Mouse (Mus musculus) lung, embryonic 15.5 days (tissue): ENCODE data around the gene Spryd3. TPM values are rescaled to one million over a fixed set of nuclear protein-coding genes. Genes with fewer than 3 reads are reported as not detected.

Experiments
- ATAC-seq: fragments of 200-750 bp; cut with Nextera tagmentation; 2 replicates; pipeline ENCODE4 v1.8.0; 2017; ENCODE audit warnings: moderate number of reproducible peaks, borderline replicate concordance; ENCODE audit not compliant: low FRiP score, low TSS enrichment; ENCODE audit errors: extremely low read depth
- H3K27ac ChIP-seq: fragments of 300-500 bp; sonication (generic); 2 replicates; pipeline ENCODE4 v1.5.1; 2015; ENCODE audit warnings: moderate library complexity, mild to moderate bottlenecking, inconsistent platforms
- H3K27me3 ChIP-seq: fragments of 300-500 bp; sonication (generic); 2 replicates; pipeline ENCODE4 v1.6.1; 2015; ENCODE audit warnings: inconsistent platforms
- H3K36me3 ChIP-seq: fragments of 300-500 bp; sonication (generic); 2 replicates; pipeline ENCODE4 v1.6.1; 2015; ENCODE audit warnings: inconsistent platforms
- H3K4me1 ChIP-seq: fragments of 300-500 bp; sonication (generic); 2 replicates; pipeline ENCODE4 v1.6.1; 2015; ENCODE audit warnings: inconsistent platforms
- H3K4me2 ChIP-seq: fragments of 300-500 bp; sonication (generic); 2 replicates; pipeline ENCODE4 v1.6.1; 2015; ENCODE audit warnings: inconsistent platforms, mild to moderate bottlenecking, moderate library complexity
- H3K4me3 ChIP-seq: fragments of 300-500 bp; sonication (generic); 2 replicates; pipeline ENCODE4 v1.5.1; 2015; ENCODE audit warnings: mild to moderate bottlenecking, inconsistent platforms
- H3K9ac ChIP-seq: fragments of 300-500 bp; sonication (generic); 2 replicates; pipeline ENCODE4 v1.6.1; 2015; ENCODE audit warnings: inconsistent platforms
- H3K9me3 ChIP-seq: fragments of 300-500 bp; sonication (generic); 2 replicates; pipeline ENCODE4 v1.6.1; 2016; ENCODE audit warnings: inconsistent platforms
- WGBS: fragments of 180-500 bp; shearing (Covaris S2); methylation state at CpG from one replicate; pipeline ENCODE4 v1.1.7; 2015; 5-methylcytosine and 5-hydroxymethylcytosine counted together
- polyA plus RNA-seq: library from polyadenylated mRNA; unstranded; fragments of >200 nt; fragmentation: Nextera tagmentation; extraction: Ambion mirVana; gene quantifications from 2 replicates; pipeline ENCODE4 v1.2.1, GENCODE M21; 2015

Gene Spryd3
- polyA plus RNA-seq, 1 experiment from 2014 or later, result 20.5 TPM

- peaks cover 93% of the 10 kb centered on the region for H3K4me1 ChIP-seq
- H3K9ac ChIP-seq, result peak overlapping the region; percentile 62
- H3K27ac ChIP-seq, result peak overlapping the region; percentile 98
- 0 out of 2 replicates have a peak, but pooled peaks have one; percentile 4 for ATAC-seq
- no peaks in the 10 kb centered on the region for H3K9me3 ChIP-seq
- H3K4me2 ChIP-seq, result peak overlapping the region; percentile 83
- peaks cover 22% of the 10 kb centered on the region for H3K36me3 ChIP-seq
- H3K4me3 ChIP-seq, result peak overlapping the region; percentile 54
- H3K27me3 ChIP-seq, result no peaks in the 10 kb centered on the region
- WGBS, result 6% methylated on average over 6 of the region's 6 CpGs
These were observed 33.4 kb downstream of the Spryd3 start for GRCm38 (mm10) chr15:102102548-102103121.

GRCm38 (mm10) chr15:102101672-102102541, 34.1 kb downstream of the Spryd3 start:
- Histone ChIP-seq H3K36me3 (peaks cover 21% of the 10 kb centered on the region), H3K9ac (peak overlapping the region; percentile 62), H3K27me3 (no peaks in the 10 kb centered on the region), H3K4me3 (peak overlapping the region; percentile 54), H3K4me2 (peak overlapping the region; percentile 83), H3K9me3 (no peaks in the 10 kb centered on the region), H3K27ac (peak overlapping the region; percentile 98), H3K4me1 (peaks cover 92% of the 10 kb centered on the region)
- ATAC-seq, result peak; percentile 24
- 7% methylated on average over 11 of the region's 11 CpGs for WGBS

- Histone ChIP-seq H3K9ac (peak overlapping the region; percentile 62), H3K36me3 (peaks cover 19% of the 10 kb centered on the region), H3K27me3 (no peaks in the 10 kb centered on the region), H3K4me2 (peak overlapping the region; percentile 83), H3K27ac (peak overlapping the region; percentile 98), H3K9me3 (no peaks in the 10 kb centered on the region), H3K4me3 (peak overlapping the region; percentile 54), H3K4me1 (peaks cover 85% of the 10 kb centered on the region)
- 9% methylated on average over 10 of the region's 10 CpGs for whole genome bisulfite sequencing
- ATAC-seq, result peak; percentile 16
These were observed 34.9 kb downstream of the Spryd3 start for GRCm38 (mm10) chr15:102100996-102101671.

- WGBS, result under 1% methylated on average over 27 of the region's 82 CpGs
- Histone ChIP-seq H3K9ac (peak within 1 kb of the TSS; percentile 62), H3K36me3 (peaks cover 26% of the 10 kb centered on the region), H3K4me2 (peak within 1 kb of the TSS; percentile 83), H3K27ac (peak within 1 kb of the TSS; percentile 98), H3K9me3 (no peaks in the 10 kb centered on the region), H3K27me3 (no peaks in the 10 kb centered on the region), H3K4me3 (peak within 1 kb of the TSS; percentile 54), H3K4me1 (peaks cover 77% of the 10 kb centered on the region)
- ATAC-seq, result peak; percentile 43
These were observed 35.7 kb downstream of the Spryd3 start, which contains the start of gene Tns2 for GRCm38 (mm10) chr15:102100161-102100981. Tns2 (plus strand) TSS chr15:102100413.

GRCm38 (mm10) chr15:102099771-102100160, 36.3 kb downstream of the Spryd3 start:
- H3K4me2 ChIP-seq, result peak overlapping the region; percentile 83
- no peaks in the 10 kb centered on the region for H3K9me3 ChIP-seq
- peaks cover 71% of the 10 kb centered on the region for H3K4me1 ChIP-seq
- 15% methylated on average over 8 of the region's 8 CpGs for WGBS
- H3K27me3 ChIP-seq, result no peaks in the 10 kb centered on the region
- H3K27ac ChIP-seq, result peak overlapping the region; percentile 98
- H3K4me3 ChIP-seq, result peak overlapping the region; percentile 54
- peak overlapping the region; percentile 62 for H3K9ac ChIP-seq
- peaks cover 29% of the 10 kb centered on the region for H3K36me3 ChIP-seq
- ATAC-seq, result no peak

GRCm38 (mm10) chr15:102099260-102099659, 36.8 kb downstream of the Spryd3 start:
- Histone ChIP-seq H3K4me3 (peak overlapping the region; percentile 54), H3K27ac (peak overlapping the region; percentile 98), H3K9me3 (no peaks in the 10 kb centered on the region), H3K4me1 (peaks cover 66% of the 10 kb centered on the region), H3K27me3 (no peaks in the 10 kb centered on the region), H3K4me2 (peak overlapping the region; percentile 83), H3K36me3 (peaks cover 34% of the 10 kb centered on the region), H3K9ac (0 out of 2 replicates have a peak overlapping the region, but pooled peaks have one; percentile 62)
- no peak for ATAC-seq
- 27% methylated on average over 5 of the region's 5 CpGs for WGBS

GRCm38 (mm10) chr15:102097991-102098555, 38.0 kb downstream of the Spryd3 start:
- no peak for ATAC-seq
- H3K4me1 ChIP-seq, result peaks cover 56% of the 10 kb centered on the region

GRCm38 (mm10) chr15:102097147-102097915, 38.7 kb downstream of the Spryd3 start:
- 71% methylated on average over 8 of the region's 8 CpGs for WGBS
- H3K9me3 ChIP-seq, result no peaks in the 10 kb centered on the region
- H3K27ac ChIP-seq, result peak overlapping the region; percentile 26
- H3K4me1 ChIP-seq, result peaks cover 48% of the 10 kb centered on the region
- H3K36me3 ChIP-seq, result peaks cover 53% of the 10 kb centered on the region
- no peak overlapping the region for H3K9ac ChIP-seq
- H3K4me3 ChIP-seq, result no peak overlapping the region
- ATAC-seq, result no peak
- H3K4me2 ChIP-seq, result no peak overlapping the region
- no peaks in the 10 kb centered on the region for H3K27me3 ChIP-seq

More at GRCm38 (mm10) chr15:102097991-102098555, 38.0 kb downstream of the Spryd3 start:
- WGBS, result 25% methylated on average over 5 of the region's 5 CpGs
- no peak overlapping the region for H3K4me3 ChIP-seq
- no peak overlapping the region for H3K4me2 ChIP-seq
- peak overlapping the region; percentile 53; the same call in 1 of the 2 replicates for H3K27ac ChIP-seq
- no peaks in the 10 kb centered on the region for H3K27me3 ChIP-seq
- peaks cover 46% of the 10 kb centered on the region for H3K36me3 ChIP-seq
- H3K9me3 ChIP-seq, result no peaks in the 10 kb centered on the region
- no peak overlapping the region for H3K9ac ChIP-seq

GRCm38 (mm10) chr15:102094988-102095387, 41.0 kb downstream of the Spryd3 start:
- no peak overlapping the region for H3K27ac ChIP-seq
- no peak overlapping the region for H3K9ac ChIP-seq
- 79% methylated on average over 16 of the region's 16 CpGs for WGBS
- peaks cover 29% of the 10 kb centered on the region for H3K4me1 ChIP-seq
- no peaks in the 10 kb centered on the region for H3K27me3 ChIP-seq
- peaks cover 77% of the 10 kb centered on the region for H3K36me3 ChIP-seq
- ATAC-seq, result no peak
- no peaks in the 10 kb centered on the region for H3K9me3 ChIP-seq
- H3K4me2 ChIP-seq, result no peak overlapping the region
- no peak overlapping the region for H3K4me3 ChIP-seq

GRCm38 (mm10) chr15:102094157-102094556, 41.9 kb downstream of the Spryd3 start:
- Histone ChIP-seq H3K27ac (no peak overlapping the region), H3K4me3 (no peak overlapping the region), H3K4me2 (no peak overlapping the region), H3K9me3 (no peaks in the 10 kb centered on the region), H3K4me1 (peaks cover 20% of the 10 kb centered on the region), H3K27me3 (no peaks in the 10 kb centered on the region), H3K36me3 (peaks cover 85% of the 10 kb centered on the region), H3K9ac (no peak overlapping the region)
- no peak for ATAC-seq
- 56% methylated on average over 2 of the region's 2 CpGs for WGBS
